Mouse (Mus musculus) forebrain, embryonic 12.5 days (tissue): Measurements from ENCODE around the gene Lrrn2. TPM values are rescaled to one million over a fixed set of nuclear protein-coding genes. Genes with fewer than 3 reads are reported as not detected.

ENCODE experiments used
- microRNA-seq: library from miRNA; unstranded; fragments of <30 nt; microRNA quantifications from one replicate; pipeline ENCODE4, GENCODE M21; 2017
- polyA plus RNA-seq: library from polyadenylated mRNA; unstranded; fragments of >200 nt; fragmentation: Nextera tagmentation; extraction: Ambion mirVana; gene quantifications from 2 replicates; pipeline ENCODE4 v1.2.1, GENCODE M21; 2016

Gene Lrrn2
- polyA plus RNA-seq, 1 experiment from 2014 or later, result 17.9 TPM

Small RNA genes lying within 50 kb of the gene (microRNA-seq; reads per million reads assigned to microRNA genes)
- not detected for gene Gm44300

Other genes with a start within 250 kb of the Lrrn2 start
- 31.9 and 35.5 TPM in 2 replicates for gene Nfasc, start 138.5 kb upstream of the Lrrn2 start, polyA plus RNA-seq
- 52.8 and 53.1 TPM in 2 replicates for gene Mdm4, start 150.3 kb downstream of the Lrrn2 start, polyA plus RNA-seq
- gene Pik3c2b, start 165.4 kb downstream of the Lrrn2 start, polyA plus RNA-seq, result 21.3 and 22.0 TPM in 2 replicates